Mouse (Mus musculus) layer of hippocampus, adult 9-11 months (tissue): ENCODE measurements at regions not wholly inside any gene's neighbourhood (a gene's known extent, or its start where the extent isn't known, plus 50 kb on each side); places are given as distances from the start of the nearest gene placed in this dataset.

Experiments
- DNase-seq: peaks from one replicate; pipeline ENCODE4 v3.0.0; 2022

DNA sequence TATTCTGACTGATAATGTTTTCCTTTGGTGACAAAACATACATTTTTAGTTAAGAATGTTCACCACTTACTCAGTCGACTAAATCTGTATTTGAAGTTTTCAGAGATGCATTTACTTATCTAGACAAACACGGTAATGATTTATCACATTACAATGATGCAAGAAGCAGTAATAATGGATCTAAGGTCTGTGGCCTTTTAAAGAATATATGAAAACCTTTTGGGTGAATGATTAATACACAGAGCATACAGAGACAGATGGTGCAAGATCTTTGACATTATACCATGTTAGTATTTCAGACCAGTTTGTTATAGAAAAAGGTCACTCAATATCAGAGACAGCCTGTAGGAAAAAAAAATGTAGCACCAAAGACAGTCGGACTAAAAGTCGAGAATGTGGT lies 1004.2 kb upstream of the Ncam2 start:
- no peak for DNase-seq

GRCm38 (mm10) chr16:80202811-80203210 lies 997.7 kb upstream of the Ncam2 start:
- no peak for DNase-seq

DNA sequence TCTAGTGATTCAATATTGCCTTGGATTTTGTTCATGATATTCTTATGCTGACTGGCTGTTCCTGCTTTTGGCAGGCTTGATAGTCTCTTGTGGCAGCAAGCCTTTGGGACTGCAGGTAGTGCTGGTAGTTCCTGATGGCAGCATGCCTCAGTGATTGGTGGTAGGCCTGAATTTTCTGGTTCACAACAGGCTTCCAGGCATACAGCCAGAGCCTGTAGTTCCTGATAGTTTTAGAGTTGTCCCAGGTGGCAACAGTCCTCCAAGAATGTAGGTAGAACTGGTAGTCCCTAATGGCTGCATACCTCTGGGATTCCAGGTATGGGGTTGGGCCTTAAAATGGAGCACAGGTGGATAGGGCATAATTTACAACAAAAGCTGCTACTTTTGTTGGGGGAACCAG lies 987.7 kb upstream of the Ncam2 start:
- DNase-seq, result no peak

DNA sequence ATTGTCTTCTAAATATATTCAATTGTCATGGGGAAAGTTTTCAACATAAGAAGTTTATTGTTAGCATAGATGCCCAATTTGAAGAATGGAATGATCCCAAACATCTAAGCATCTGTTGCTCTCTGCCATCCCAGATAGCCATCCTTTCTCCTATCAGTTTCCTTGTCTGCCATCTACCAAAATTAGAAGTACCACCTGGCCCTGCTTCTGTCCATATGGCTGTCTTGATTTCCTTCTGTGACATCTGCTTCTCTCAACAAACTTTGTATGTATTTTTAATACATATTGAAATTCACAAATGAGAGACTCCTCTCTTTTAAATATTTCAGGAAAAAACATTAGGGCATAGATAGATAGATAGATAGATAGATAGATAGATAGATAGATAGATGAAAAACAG lies 945.1 kb upstream of the Ncam2 start:
- peak; percentile 68 for DNase-seq

- no peak for DNase-seq
Measured at GRCm38 (mm10) chr16:80266151-80266617, 934.3 kb upstream of the Ncam2 start.

DNA sequence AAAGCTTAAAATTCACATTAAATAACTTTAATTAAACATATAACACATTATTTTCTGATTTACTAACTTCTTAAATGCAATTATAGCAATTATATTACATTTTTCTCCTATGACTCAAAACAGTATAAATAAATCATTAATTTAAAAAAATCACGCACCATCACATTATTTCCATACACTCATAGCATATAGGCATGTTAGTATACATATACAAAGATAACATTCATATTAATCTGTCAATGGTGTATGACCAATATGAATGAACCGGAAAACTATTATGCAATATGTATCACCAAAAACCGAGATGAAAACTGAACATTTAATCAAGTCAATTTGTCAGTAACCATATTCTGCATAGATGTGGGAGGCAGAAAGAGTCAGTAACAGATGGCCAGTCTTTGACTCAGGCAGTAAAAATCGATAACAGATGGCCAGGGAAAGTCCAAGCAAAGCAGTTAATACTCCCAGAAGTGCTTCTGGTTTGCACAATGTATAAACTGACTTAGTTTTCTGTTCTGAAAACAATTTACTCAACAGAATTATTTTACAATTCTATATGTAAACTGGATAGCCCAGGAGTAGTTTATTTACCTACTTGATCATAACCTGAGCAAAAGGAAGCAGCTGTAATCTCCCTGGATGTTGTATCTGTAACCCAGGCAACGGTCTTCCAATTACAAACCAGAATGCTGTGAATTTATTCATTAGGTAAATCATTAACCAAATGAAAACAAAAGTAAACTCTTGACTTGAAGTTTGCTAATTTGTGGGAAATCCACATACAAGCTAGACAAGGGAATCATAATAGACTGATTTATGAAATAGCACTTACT lies 928.0 kb upstream of the Ncam2 start:
- DNase-seq, result peak; percentile 69
